Mouse (Mus musculus) CH12.LX (cell line): ENCODE data around the gene Nop10. TPM values are rescaled to one million over a fixed set of nuclear protein-coding genes. Genes with fewer than 3 reads are reported as not detected.

Source experiments
- DNase-seq: peaks from one replicate; pipeline ENCODE4 v3.0.0-alpha.2; 2013; ENCODE audit errors: extremely low read depth
- H3K27ac ChIP-seq: 2 replicates; pipeline ENCODE4 v1.5.1; 2012; ENCODE audit warnings: low read depth, mild to moderate bottlenecking, control low read depth, moderate library complexity; ENCODE audit not compliant: insufficient read depth
- H3K27me3 ChIP-seq: replicated peaks from 2 replicates; pipeline ENCODE3; 2012; ENCODE audit warnings: inconsistent platforms
- H3K36me3 ChIP-seq, 2 experiments: replicated peaks in 1 of 2; 2 replicates each; pipeline versions ENCODE3 to v1.6.1; 2012; ENCODE audit warnings: inconsistent platforms in 1 of 2, low read length in 1 of 2, mild to moderate bottlenecking in 1 of 2, mixed read lengths in 1 of 2, moderate library complexity in 1 of 2; ENCODE audit not compliant: control insufficient read depth in 1 of 2, insufficient read depth in 1 of 2
- H3K4me1 ChIP-seq, 2 experiments: 2 replicates each; pipeline ENCODE4 v1.6.1; 2012; ENCODE audit warnings: inconsistent platforms in 1 of 2, moderate library complexity in 1 of 2; ENCODE audit not compliant: insufficient read depth in 2 of 2, control insufficient read depth in 1 of 2
- H3K4me2 ChIP-seq: 2 replicates; pipeline ENCODE4 v1.6.1; 2012; ENCODE audit warnings: low read depth, mild to moderate bottlenecking, control low read depth; ENCODE audit not compliant: poor library complexity, insufficient read depth, severe bottlenecking
- H3K4me3 ChIP-seq, 3 experiments: fragments of 150-350 bp in 1 of 3; sonication (generic) in 1 of 3; replicated peaks in 1 of 3; 2 replicates each; pipeline versions ENCODE3 to v1.5.1; 2011 to 2012; ENCODE audit warnings: low read depth in 2 of 3, low read length in 2 of 3, mild to moderate bottlenecking in 2 of 3, moderate library complexity in 2 of 3, control low read depth in 1 of 3, improper control_type of control experiment in 1 of 3, inconsistent platforms in 1 of 3, mixed read lengths in 1 of 3; ENCODE audit not compliant: poor library complexity in 1 of 3
- H3K79me2 ChIP-seq: replicated peaks from 2 replicates; pipeline ENCODE4 v1.6.1; 2012; ENCODE audit warnings: mild to moderate bottlenecking, moderate library complexity; ENCODE audit not compliant: control insufficient read depth, poor library complexity, insufficient read depth, severe bottlenecking; ENCODE audit errors: extremely low read depth
- H3K9ac ChIP-seq: 2 replicates; pipeline ENCODE4 v1.6.1; 2012; ENCODE audit warnings: low read depth, mild to moderate bottlenecking, control low read depth, moderate library complexity; ENCODE audit not compliant: insufficient read depth
- H3K9me3 ChIP-seq: replicated peaks from 2 replicates; pipeline ENCODE3; 2012; ENCODE audit warnings: low read length, inconsistent platforms, mixed read lengths
- BHLHE40 ChIP-seq: IDR thresholded peaks from 2 replicates; pipeline ENCODE4 v1.6.1; 2011; ENCODE audit warnings: mild to moderate bottlenecking, low read depth, low read length, improper control_type of control experiment
- CHD1 ChIP-seq: IDR thresholded peaks from 2 replicates; pipeline ENCODE4 v1.6.1; 2012; ENCODE audit warnings: low read depth, low read length, improper control_type of control experiment, inconsistent platforms
- CHD2 ChIP-seq: IDR thresholded peaks from 2 replicates; pipeline ENCODE4 v1.6.1; 2011; ENCODE audit warnings: low read length, improper control_type of control experiment
- ELF1 ChIP-seq: IDR thresholded peaks from 2 replicates; pipeline ENCODE4 v1.6.1; 2014; ENCODE audit warnings: low read depth, mild to moderate bottlenecking, inconsistent platforms, low read length, improper control_type of control experiment
- GABPA ChIP-seq: IDR thresholded peaks from 2 replicates; pipeline ENCODE4 v1.6.1; 2012; ENCODE audit warnings: low read depth, low read length, improper control_type of control experiment, inconsistent platforms; ENCODE audit not compliant: insufficient replicate concordance
- HCFC1 ChIP-seq: IDR thresholded peaks from 2 replicates; pipeline ENCODE4 v1.6.1; 2012; ENCODE audit warnings: low read depth, mild to moderate bottlenecking, inconsistent platforms, low read length, improper control_type of control experiment
- IRF4 ChIP-seq: IDR thresholded peaks from 2 replicates; pipeline ENCODE4 v1.6.1; 2014; ENCODE audit warnings: low read depth, mild to moderate bottlenecking, inconsistent platforms, low read length, improper control_type of control experiment
- JUN ChIP-seq: IDR thresholded peaks from 2 replicates; pipeline ENCODE4 v1.6.1; 2011; ENCODE audit warnings: low read depth, mild to moderate bottlenecking, low read length, improper control_type of control experiment, moderate library complexity; ENCODE audit not compliant: insufficient read depth
- KAT2A ChIP-seq: IDR thresholded peaks from 2 replicates; pipeline ENCODE4 v1.6.1; 2012; ENCODE audit warnings: low read length, improper control_type of control experiment, inconsistent platforms; ENCODE audit not compliant: insufficient replicate concordance
- MAFK ChIP-seq: IDR thresholded peaks from 2 replicates; pipeline ENCODE4 v1.6.1; 2011; ENCODE audit warnings: low read length, improper control_type of control experiment; ENCODE audit not compliant: insufficient replicate concordance
- MAX ChIP-seq: IDR thresholded peaks from 2 replicates; pipeline ENCODE4 v1.6.1; 2011; ENCODE audit warnings: low read length, improper control_type of control experiment
- MXI1 ChIP-seq: IDR thresholded peaks from 2 replicates; pipeline ENCODE4 v1.6.1; 2011; ENCODE audit warnings: mild to moderate bottlenecking, low read depth, low read length, improper control_type of control experiment
- NRF1 ChIP-seq: IDR thresholded peaks from 2 replicates; pipeline ENCODE4 v1.6.1; 2014; ENCODE audit warnings: low read depth, mild to moderate bottlenecking, inconsistent platforms, low read length, improper control_type of control experiment, moderate library complexity
- RCOR1 ChIP-seq: conservative IDR thresholded peaks from 2 replicates; pipeline ENCODE4 v1.6.1; 2012; ENCODE audit warnings: low read depth, mild to moderate bottlenecking, inconsistent platforms, low read length, improper control_type of control experiment
- UBTF ChIP-seq: IDR thresholded peaks from 2 replicates; pipeline ENCODE4 v1.6.1; 2012; ENCODE audit warnings: low read depth, mild to moderate bottlenecking, inconsistent platforms, low read length, improper control_type of control experiment, moderate library complexity
- ZKSCAN1 ChIP-seq: IDR thresholded peaks from 2 replicates; pipeline ENCODE4 v1.6.1; 2012; ENCODE audit warnings: low read depth, inconsistent platforms, low read length, improper control_type of control experiment, borderline replicate concordance
- ZMIZ1 ChIP-seq: IDR thresholded peaks from 2 replicates; pipeline ENCODE4 v1.6.1; 2012; ENCODE audit warnings: low read depth, mild to moderate bottlenecking, inconsistent platforms, low read length, improper control_type of control experiment
- ZNF384 ChIP-seq: IDR thresholded peaks from 2 replicates; pipeline ENCODE4 v1.6.1; 2012; ENCODE audit warnings: low read depth, low read length, improper control_type of control experiment, inconsistent platforms
- dilution Hi-C: fragments of 300-500 bp; cut with MboI; formaldehyde crosslinking; loops from 2 replicates; pipeline ENCODE4 v1.14.3; 2020; ENCODE audit warnings: low sequenced_read_pairs; ENCODE audit not compliant: extremely low pct_unique_long_range_greater_than_20kb, extremely low pct_ligation_motif_present
- in situ Hi-C: fragments of 300-500 bp; cut with MboI; formaldehyde crosslinking; loops from 3 replicates; pipeline ENCODE4 v1.14.3; 2019; ENCODE audit warnings: low sequenced_read_pairs, low pct_ligation_motif_present, low pct_unique_long_range_greater_than_20kb, mixed read lengths
- polyA plus RNA-seq: library from polyadenylated mRNA; unstranded; fragments of >175 nt; gene quantifications from 2 replicates; pipeline ENCODE4 v1.2.1, GENCODE M21; 2012; ENCODE audit warnings: low read depth; ENCODE audit not compliant: insufficient read length
- total RNA-seq, 2 experiments: library from RNA; depleted of rRNA; stranded (reverse); fragments of 300-350 nt in 1 of 2; fragments of >200 nt in 1 of 2; gene quantifications; 2 replicates each; pipeline ENCODE4 v1.2.3; 2012 to 2014

Gene Nop10
- total and polyA plus RNA-seq, 3 experiments, result 239 to 507 (median 251) TPM

- dilution Hi-C loops, result no loop called here
- Histone ChIP-seq H3K4me1 (peaks cover 3 to 67% of the 10 kb centered on the region in 2 experiments), H3K36me3 (peaks cover 22 to 54% of the 10 kb centered on the region in 2 experiments), H3K4me3 (no peak overlapping the region), H3K9me3 (no peaks in the 10 kb centered on the region), H3K4me2 (no peak overlapping the region), H3K27ac (no peak overlapping the region), H3K9ac (no peak overlapping the region), H3K79me2 (peaks cover 10% of the 10 kb centered on the region), H3K27me3 (no peaks in the 10 kb centered on the region)
- no peak for TF ChIP-seq RCOR1
- TF ChIP-seq ZNF384, result no peak
- TF ChIP-seq MXI1, result no peak
- TF ChIP-seq ZMIZ1, result no peak
- TF ChIP-seq UBTF, result no peak
- TF ChIP-seq BHLHE40, result no peak
- no peak for TF ChIP-seq HCFC1
- TF ChIP-seq GABPA, result no peak
- TF ChIP-seq IRF4, result no peak
- TF ChIP-seq MAX, result no peak
- no peak for TF ChIP-seq CHD2
- TF ChIP-seq KAT2A, result no peak
- no peak for TF ChIP-seq MAFK
- TF ChIP-seq CHD1, result no peak
- TF ChIP-seq NRF1, result no peak
- DNase-seq, result no peak
- in situ Hi-C loops, result no loop called here
Observed at GRCm38 (mm10) chr2:112241787-112242186, 19.9 kb upstream of the Nop10 start.

GRCm38 (mm10) chr2:112245307-112245706, 16.4 kb upstream of the Nop10 start:
- Histone ChIP-seq H3K79me2 (peaks cover 10% of the 10 kb centered on the region; the same call in 1 of the 2 replicates), H3K4me2 (no peak overlapping the region), H3K4me1 (peaks cover 0 to 70% of the 10 kb centered on the region in 2 experiments; a peak in 2 of 4 replicates), H3K27me3 (no peaks in the 10 kb centered on the region), H3K9me3 (no peaks in the 10 kb centered on the region), H3K36me3 (peaks cover 22 to 83% of the 10 kb centered on the region in 2 experiments), H3K4me3 (no peak overlapping the region), H3K27ac (no peak overlapping the region), H3K9ac (no peak overlapping the region)
- in situ Hi-C loops (no loop called here), dilution Hi-C loops (no loop called here)
- DNase-seq, result no peak
- TF ChIP-seq ZKSCAN1, result no peak
- TF ChIP-seq NRF1, result no peak
- TF ChIP-seq ELF1, result no peak
- TF ChIP-seq JUN, result no peak
- TF ChIP-seq, all 38 proteins: peak for 0
